Mouse (Mus musculus) midbrain, embryonic 12.5 days (tissue): ENCODE data around the gene Qars. TPM values are rescaled to one million over a fixed set of nuclear protein-coding genes. Genes with fewer than 3 reads are reported as not detected.
A peak's percentile ranks its signal among the peaks of the same experiment; 100 is the strongest.

Source experiments
- ATAC-seq: fragments of 200-750 bp; cut with Nextera tagmentation; 2 replicates; pipeline ENCODE4 v1.8.0; 2017; ENCODE audit warnings: low read depth, moderate TSS enrichment, moderate library complexity; ENCODE audit not compliant: low FRiP score
- H3K27ac ChIP-seq: fragments of 300-500 bp; sonication (generic); replicated peaks from 2 replicates; pipeline ENCODE4 v1.5.1; 2016; ENCODE audit warnings: mild to moderate bottlenecking
- H3K27me3 ChIP-seq: fragments of 300-500 bp; sonication (generic); 2 replicates; pipeline ENCODE4 v1.6.1; 2016; ENCODE audit warnings: mild to moderate bottlenecking
- H3K36me3 ChIP-seq: fragments of 300-500 bp; sonication (generic); 2 replicates; pipeline ENCODE4 v1.6.1; 2016
- H3K4me1 ChIP-seq: fragments of 300-500 bp; sonication (generic); 2 replicates; pipeline ENCODE4 v1.6.1; 2016
- H3K4me2 ChIP-seq: fragments of 300-500 bp; sonication (generic); replicated peaks from 2 replicates; pipeline ENCODE4 v1.6.1; 2016; ENCODE audit warnings: mild to moderate bottlenecking, moderate library complexity
- H3K4me3 ChIP-seq: fragments of 300-500 bp; sonication (generic); 2 replicates; pipeline ENCODE4 v1.5.1; 2016; ENCODE audit warnings: mild to moderate bottlenecking
- H3K9ac ChIP-seq: fragments of 300-500 bp; sonication (generic); replicated peaks from 2 replicates; pipeline ENCODE4 v1.6.1; 2016; ENCODE audit warnings: mild to moderate bottlenecking, moderate library complexity
- H3K9me3 ChIP-seq: fragments of 300-500 bp; sonication (generic); 2 replicates; pipeline ENCODE4 v1.6.1; 2016; ENCODE audit warnings: mild to moderate bottlenecking
- WGBS: fragments of 180-500 bp; shearing (Covaris S2); methylation state at CpG from one replicate; pipeline ENCODE4 v1.1.7; 2016; 5-methylcytosine and 5-hydroxymethylcytosine counted together
- polyA plus RNA-seq: library from polyadenylated mRNA; unstranded; fragments of >200 nt; fragmentation: Nextera tagmentation; extraction: Ambion mirVana; gene quantifications from 2 replicates; pipeline ENCODE4 v1.2.1, GENCODE M21; 2016

Gene Qars
- polyA plus RNA-seq = 83.7 and 86.3 TPM in 2 replicates

GRCm38 (mm10) chr9:108507619-108508434, at the start of gene Qars:
Gene Qars (plus strand): TSS chr9:108507706.
- Histone ChIP-seq H3K27me3 (no peaks in the 10 kb centered on the region), H3K36me3 (peaks cover 41% of the 10 kb centered on the region), H3K4me3 (peak within 1 kb of the TSS; percentile 72), H3K9ac (peak within 1 kb of the TSS; percentile 69), H3K4me1 (peaks cover 18% of the 10 kb centered on the region), H3K4me2 (peak within 1 kb of the TSS; percentile 84), H3K27ac (peak within 1 kb of the TSS; percentile 78), H3K9me3 (no peaks in the 10 kb centered on the region)
- peak; percentile 98 for ATAC-seq
- under 1% methylated on average over 37 of the region's 37 CpGs for WGBS

- no peak overlapping the region for H3K9ac ChIP-seq
Observed at GRCm38 (mm10) chr9:108459939-108460318, 47.6 kb upstream of the Qars start.

GRCm38 (mm10) chr9:108460319-108461178, 47.0 kb upstream of the Qars start, which contains the start of gene Ccdc71:
Gene Ccdc71 (plus strand): TSS chr9:108460527.
- Histone ChIP-seq H3K36me3 (peaks cover 26% of the 10 kb centered on the region), H3K4me1 (peaks cover 10% of the 10 kb centered on the region), H3K9me3 (no peaks in the 10 kb centered on the region), H3K4me3 (peak within 1 kb of the TSS; percentile 94), H3K9ac (peak within 1 kb of the TSS; percentile 87), H3K27me3 (no peaks in the 10 kb centered on the region), H3K4me2 (peak within 1 kb of the TSS; percentile 92), H3K27ac (peak within 1 kb of the TSS; percentile 88)
- under 1% methylated on average over 46 of the region's 52 CpGs for WGBS
- ATAC-seq = peak; percentile 77

More at GRCm38 (mm10) chr9:108459939-108460318, 47.6 kb upstream of the Qars start:
- Histone ChIP-seq H3K4me2 (peak overlapping the region; percentile 92), H3K27me3 (no peaks in the 10 kb centered on the region), H3K9me3 (no peaks in the 10 kb centered on the region), H3K4me1 (peaks cover 10% of the 10 kb centered on the region), H3K27ac (peak overlapping the region; percentile 88), H3K36me3 (peaks cover 20% of the 10 kb centered on the region), H3K4me3 (peak overlapping the region; percentile 94)
- WGBS = 91% methylated on average over 1 of the region's 1 CpGs
- ATAC-seq = 0 out of 2 replicates have a peak, but pooled peaks have one; percentile 41

DNA sequence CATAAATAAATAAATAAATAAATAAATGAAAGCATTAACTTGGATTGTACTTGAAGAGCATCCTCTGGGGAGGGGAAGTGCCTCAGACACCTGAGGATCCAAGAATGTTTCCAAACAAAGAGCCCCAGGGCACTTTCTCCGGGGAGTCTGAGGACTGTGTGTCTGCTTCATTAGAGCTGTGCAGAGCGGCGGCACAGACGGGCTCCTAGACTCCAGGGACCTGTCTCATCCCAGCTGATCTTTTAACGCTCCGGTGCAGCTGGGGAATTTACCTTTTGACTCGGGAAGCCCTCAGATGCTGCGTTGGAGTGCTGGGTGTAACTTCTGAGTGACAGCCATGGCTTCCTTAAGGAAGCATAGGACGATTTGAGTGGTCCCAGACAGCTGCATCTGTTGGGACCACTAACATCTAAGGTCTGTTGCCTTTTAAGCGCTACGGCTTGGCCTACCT, 46.3 kb upstream of the Qars start, which contains the start of gene Klhdc8b:
Gene Klhdc8b, minus strand, starts transcription at position 401 of the 451 bp plus-strand sequence.
- Histone ChIP-seq H3K4me1 (peaks cover 10% of the 10 kb centered on the region), H3K9ac (peak within 1 kb of the TSS; percentile 87), H3K36me3 (peaks cover 32% of the 10 kb centered on the region), H3K4me3 (peak within 1 kb of the TSS; percentile 94), H3K27ac (peak within 1 kb of the TSS; percentile 88), H3K9me3 (no peaks in the 10 kb centered on the region), H3K4me2 (peak within 1 kb of the TSS; percentile 92), H3K27me3 (no peaks in the 10 kb centered on the region)
- no peak for ATAC-seq
- WGBS = 26% methylated on average over 11 of the region's 11 CpGs

- 90% methylated on average over 5 of the region's 5 CpGs for WGBS
- peak overlapping the region; percentile 87 for H3K9ac ChIP-seq
- ATAC-seq = no peak
Observed at GRCm38 (mm10) chr9:108461675-108462074, 45.8 kb upstream of the Qars start.

GRCm38 (mm10) chr9:108462192-108462591, 45.3 kb upstream of the Qars start:
- Histone ChIP-seq H3K9me3 (no peaks in the 10 kb centered on the region), H3K4me3 (no peak overlapping the region), H3K27me3 (no peaks in the 10 kb centered on the region), H3K36me3 (peaks cover 37% of the 10 kb centered on the region), H3K4me2 (peak overlapping the region; percentile 92; the same call in 1 of the 2 replicates), H3K27ac (no peak overlapping the region), H3K9ac (peak overlapping the region; percentile 87; the same call in 1 of the 2 replicates), H3K4me1 (peaks cover 10% of the 10 kb centered on the region)
- ATAC-seq = no peak
- WGBS = 94% methylated on average over 10 of the region's 10 CpGs

More at GRCm38 (mm10) chr9:108461675-108462074, 45.8 kb upstream of the Qars start:
- peak overlapping the region; percentile 94 for H3K4me3 ChIP-seq
- H3K4me1 ChIP-seq = peaks cover 10% of the 10 kb centered on the region
- H3K36me3 ChIP-seq = peaks cover 33% of the 10 kb centered on the region
- no peaks in the 10 kb centered on the region for H3K27me3 ChIP-seq
- no peaks in the 10 kb centered on the region for H3K9me3 ChIP-seq
- no peak overlapping the region for H3K27ac ChIP-seq
- H3K4me2 ChIP-seq = peak overlapping the region; percentile 92

DNA sequence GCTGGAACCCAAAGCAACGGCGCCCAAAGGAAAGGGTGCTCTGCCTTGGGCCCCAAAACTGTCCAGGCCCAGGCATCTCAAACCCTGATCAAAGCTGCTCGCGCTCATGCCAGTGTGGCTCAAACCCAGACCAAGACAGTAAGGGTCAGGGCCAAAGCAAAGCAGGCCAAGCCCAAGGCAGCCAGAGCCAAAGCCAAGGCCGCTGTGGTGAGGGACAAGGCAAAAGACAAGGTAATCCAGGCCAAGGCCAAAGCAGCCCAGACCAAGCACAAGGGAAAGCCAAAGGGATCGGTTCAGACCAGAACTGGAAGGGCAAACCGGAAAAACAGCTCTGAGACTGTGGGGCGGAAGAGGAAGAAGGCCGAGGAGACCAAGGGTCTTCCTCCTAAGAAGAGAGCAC, 43.8 kb upstream of the Qars start:
- Histone ChIP-seq H3K27me3 (no peaks in the 10 kb centered on the region), H3K4me2 (no peak overlapping the region), H3K36me3 (peaks cover 38% of the 10 kb centered on the region), H3K9ac (no peak overlapping the region), H3K27ac (no peak overlapping the region), H3K4me1 (peaks cover 10% of the 10 kb centered on the region), H3K4me3 (no peak overlapping the region), H3K9me3 (no peaks in the 10 kb centered on the region)
- WGBS = 93% methylated on average over 9 of the region's 9 CpGs
- no peak for ATAC-seq

- H3K27ac ChIP-seq = no peak overlapping the region
- H3K4me1 ChIP-seq = peaks cover 8% of the 10 kb centered on the region
- H3K4me3 ChIP-seq = no peak overlapping the region
- H3K9ac ChIP-seq = no peak overlapping the region
- H3K4me2 ChIP-seq = no peak overlapping the region
- H3K27me3 ChIP-seq = no peaks in the 10 kb centered on the region
- WGBS = 93% methylated on average over 2 of the region's 2 CpGs
- H3K9me3 ChIP-seq = no peaks in the 10 kb centered on the region
- peaks cover 38% of the 10 kb centered on the region for H3K36me3 ChIP-seq
- ATAC-seq = no peak
Observed at GRCm38 (mm10) chr9:108466219-108466618, 41.3 kb upstream of the Qars start.

- no peaks in the 10 kb centered on the region for H3K9me3 ChIP-seq
- ATAC-seq = no peak
- no peaks in the 10 kb centered on the region for H3K27me3 ChIP-seq
- 88% methylated on average over 5 of the region's 5 CpGs for WGBS
- no peak overlapping the region for H3K4me2 ChIP-seq
- no peaks in the 10 kb centered on the region for H3K4me1 ChIP-seq
- H3K36me3 ChIP-seq = peaks cover 22% of the 10 kb centered on the region
- no peak overlapping the region for H3K4me3 ChIP-seq
- H3K9ac ChIP-seq = no peak overlapping the region
- H3K27ac ChIP-seq = no peak overlapping the region
Observed at GRCm38 (mm10) chr9:108469430-108469829, 38.1 kb upstream of the Qars start.

- Histone ChIP-seq H3K9me3 (no peaks in the 10 kb centered on the region), H3K4me1 (no peaks in the 10 kb centered on the region), H3K9ac (no peak overlapping the region), H3K4me3 (no peak overlapping the region), H3K27me3 (no peaks in the 10 kb centered on the region), H3K36me3 (peaks cover 19% of the 10 kb centered on the region), H3K4me2 (no peak overlapping the region), H3K27ac (no peak overlapping the region)
- 75% methylated on average over 4 of the region's 4 CpGs for WGBS
- no peak for ATAC-seq
Observed at GRCm38 (mm10) chr9:108469845-108470244, 37.7 kb upstream of the Qars start.

GRCm38 (mm10) chr9:108474528-108474927, 33.0 kb upstream of the Qars start:
- no peak for ATAC-seq
- H3K9ac ChIP-seq = no peak overlapping the region
- no peak overlapping the region for H3K4me3 ChIP-seq
- H3K4me2 ChIP-seq = no peak overlapping the region
- H3K27ac ChIP-seq = no peak overlapping the region
- 69% methylated on average over 1 of the region's 1 CpGs for WGBS
- H3K27me3 ChIP-seq = no peaks in the 10 kb centered on the region
- H3K4me1 ChIP-seq = peaks cover 11% of the 10 kb centered on the region
- H3K36me3 ChIP-seq = no peaks in the 10 kb centered on the region
- H3K9me3 ChIP-seq = no peaks in the 10 kb centered on the region
